Mouse (Mus musculus): ENCODE data around the gene Olfr1508.
"Not testable (repeated sequence)": the region's sequence is repeated elsewhere in the genome, so short reads cannot be mapped to it uniquely, and the experiment has no call there.

The Olfr1508 gene

DNA sequence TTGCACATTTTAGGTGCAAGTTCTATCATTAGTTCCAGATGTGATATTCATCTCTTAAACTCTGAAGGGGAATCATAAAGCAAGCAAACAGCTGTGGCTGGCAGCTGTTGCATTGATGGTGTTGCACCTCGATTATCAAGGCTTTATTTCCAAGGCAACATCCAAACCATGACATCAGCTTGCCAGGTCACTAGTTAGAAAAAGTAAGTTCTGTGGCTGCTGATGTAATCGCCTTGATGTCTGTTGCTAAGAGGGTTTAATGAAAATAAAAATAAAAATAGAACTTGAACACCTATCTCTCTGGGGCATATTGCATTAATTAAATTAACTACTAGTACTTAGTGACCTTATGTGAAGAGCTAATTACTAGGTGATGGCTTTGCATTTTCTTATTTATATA is at the start of gene Olfr1508:
Olfr1508 (minus strand) TSS at position 101 of the 400 bp plus-strand sequence.
- DNase-seq (ENCODE audit: low read depth, low spot score) = no peak

GRCm38 (mm10) chr14:52495516-52495915 is 28.2 kb upstream of the Olfr1508 start, which contains the start of gene Olfr1507:
Gene Olfr1507 (minus strand): TSS chr14:52495749.
- DNase-seq (ENCODE audit: low read depth, low spot score) = no peak

DNA sequence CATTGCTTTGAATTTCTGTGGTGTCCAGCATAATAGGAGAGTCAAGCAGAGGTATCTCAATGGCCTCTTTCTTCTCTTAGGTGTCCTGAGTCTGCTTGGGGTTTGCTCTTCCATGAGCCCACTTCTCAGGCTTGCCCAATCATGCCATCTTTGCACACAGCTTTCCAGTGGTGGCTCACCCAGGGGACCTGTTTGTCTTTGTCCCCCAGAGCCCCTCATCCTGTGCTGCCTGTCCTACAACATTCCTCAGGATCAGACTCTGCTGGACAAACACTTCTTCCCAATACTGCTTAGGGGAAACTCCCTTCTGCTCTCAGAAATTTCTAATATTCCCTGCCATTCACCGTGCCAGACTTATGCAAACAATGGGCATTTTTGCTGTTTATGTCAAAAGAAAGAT is 1.6 kb downstream of the Olfr1508 start:
- DNase-seq (ENCODE audit: low read depth, low spot score) = no peak

- no peak for DNase-seq (ENCODE audit: low read depth, low spot score)
Observed at GRCm38 (mm10) chr14:52461928-52462327, 5.4 kb downstream of the Olfr1508 start.

GRCm38 (mm10) chr14:52451138-52451537 is 16.2 kb downstream of the Olfr1508 start:
- peak; percentile 63 for DNase-seq (ENCODE audit: low read depth, low spot score)

GRCm38 (mm10) chr14:52442690-52443089 is 24.6 kb downstream of the Olfr1508 start, which contains the start of gene Olfr1509:
Gene Olfr1509 (plus strand): TSS chr14:52442990.
- no peak for DNase-seq (ENCODE audit: low read depth, low spot score)

- no peak for DNase-seq (ENCODE audit: low read depth, low spot score)
Observed at GRCm38 (mm10) chr14:52427686-52428085, 39.6 kb downstream of the Olfr1508 start.

DNA sequence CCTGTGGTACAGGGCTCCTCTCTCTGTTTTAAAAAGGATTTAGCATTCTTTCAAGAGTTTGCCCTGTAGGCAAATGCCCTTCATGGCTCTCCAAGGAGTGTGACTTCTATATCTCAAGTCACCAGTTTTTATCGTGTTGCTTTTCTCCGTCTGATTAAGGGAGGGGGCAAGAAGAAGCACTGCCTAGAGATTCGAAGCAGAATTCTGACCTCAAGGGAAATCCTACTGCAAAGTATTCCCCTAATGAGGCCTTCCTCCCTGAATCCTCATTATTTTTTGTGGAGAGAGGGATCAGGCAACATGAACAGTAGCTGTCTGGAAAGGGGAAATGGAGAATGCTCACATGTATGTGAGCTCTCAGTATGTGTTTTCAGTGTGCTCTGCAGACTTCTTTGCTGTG is 53.0 kb downstream of the Olfr1508 start, which contains the start of gene Olfr1510:
Olfr1510 (minus strand) TSS at position 101 of the 400 bp plus-strand sequence.
- no peak for DNase-seq (ENCODE audit: low read depth, low spot score)

DNA sequence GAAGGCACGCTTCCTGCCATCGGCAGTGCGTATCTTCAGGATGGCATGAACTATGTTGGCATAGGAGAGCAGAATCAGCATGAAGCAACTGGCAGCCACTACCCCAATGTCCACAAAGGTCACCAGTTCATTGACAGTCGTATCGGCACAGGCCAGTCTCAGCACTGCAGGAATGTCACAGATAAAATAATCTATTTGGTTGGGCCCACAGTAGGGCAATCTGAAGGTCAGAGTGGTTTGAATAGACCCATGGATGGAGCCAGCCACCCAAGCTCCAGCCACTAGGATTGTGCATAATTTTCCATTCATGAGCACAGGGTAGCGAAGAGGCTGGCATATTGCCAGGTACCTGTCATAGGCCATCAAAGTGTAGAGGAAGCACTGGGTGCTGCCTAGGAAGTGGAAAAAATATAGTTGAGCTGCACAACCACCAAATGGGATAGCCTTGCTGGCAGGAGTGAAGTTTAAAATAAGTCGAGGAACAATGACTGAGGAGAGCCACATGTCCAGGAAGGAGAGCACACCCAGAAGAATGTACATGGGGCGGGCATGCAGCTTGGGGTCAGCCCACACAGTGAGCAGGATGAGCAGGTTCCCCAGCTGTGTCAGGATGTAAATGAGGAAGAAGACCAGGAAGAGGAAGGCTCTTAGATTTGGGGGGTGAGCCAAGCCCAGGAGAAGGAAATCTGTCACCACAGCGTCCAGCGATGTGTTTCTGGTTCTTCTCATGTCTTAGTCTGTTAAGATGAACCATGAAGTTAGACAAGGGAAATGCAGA is 57.0 kb downstream of the Olfr1508 start:
- not testable (repeated sequence) for DNase-seq (ENCODE audit: low read depth, low spot score)
